Mouse (Mus musculus) brain, embryonic 14.5 days (tissue): Measurements from ENCODE around the gene Myoc.

Source experiments
- CTCF ChIP-seq: fragments of 200-500 bp; IDR thresholded peaks from 2 replicates; pipeline ENCODE4 v1.5.1; 2012; ENCODE audit warnings: inconsistent platforms, mild to moderate bottlenecking, moderate library complexity, borderline replicate concordance; ENCODE audit not compliant: insufficient read depth, insufficient read length; ENCODE audit errors: extremely low read depth
- POLR2A ChIP-seq: fragments of 200-500 bp; IDR thresholded peaks from 2 replicates; pipeline ENCODE4 v1.6.1; 2012; ENCODE audit warnings: mild to moderate bottlenecking, inconsistent platforms, borderline replicate concordance; ENCODE audit not compliant: poor library complexity, insufficient read depth, insufficient read length, severe bottlenecking; ENCODE audit errors: extremely low read depth

- no peak for TF ChIP-seq CTCF
- no peak for TF ChIP-seq POLR2A
Measured at GRCm38 (mm10) chr1:162660276-162660860, 21.4 kb downstream of the Myoc start.
